In the genomic region with DNA sequence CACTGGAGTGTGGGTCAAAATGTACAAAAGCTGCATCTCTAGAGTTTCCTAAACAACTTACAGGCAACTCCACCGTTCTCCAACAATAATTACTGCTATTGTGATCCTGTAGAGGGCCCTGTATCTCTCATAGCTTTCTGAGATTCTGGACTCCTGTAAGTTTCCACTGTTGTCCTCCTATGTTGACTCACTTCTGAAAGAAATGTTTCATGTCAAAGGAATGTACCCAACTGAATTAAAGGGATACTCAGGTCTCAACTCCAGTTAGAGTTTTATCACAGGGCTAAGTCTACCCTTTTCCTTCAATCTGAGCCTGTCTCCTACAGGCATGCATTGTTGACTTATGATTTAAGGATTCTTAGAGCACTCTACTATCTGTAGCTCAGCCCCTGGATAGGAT, we compare ENCODE assay signal across 23 mouse cellular contexts.
"Had no signal": no experiment of that assay in that cellular context is flagged by ENCODE, and none has a peak within 500 bp of the region (broad histone marks: within the 10 kb centered on the region; RNA-seq: fewer than 3 reads in every experiment).

No protein-coding gene starts in this region.

- H3K27me3 ChIP-seq: heart, embryonic 13.5 days; heart, embryonic 15.5 days; hindbrain, embryonic 13.5 days; hindbrain, embryonic 15.5 days; kidney, embryonic 15.5 days; limb, embryonic 12.5 days; liver, embryonic 13.5 days; liver, embryonic 15.5 days had no signal

- DNase-seq: gastrocnemius, adult 2 months; gastrocnemius, postnatal 10 days; gastrocnemius, postnatal 25 days; heart, adult 11 months; heart, adult 2 months; heart, postnatal 14 days; heart, postnatal 36 days; kidney, adult 11 months; kidney, adult 2 months; kidney, adult 9 months; kidney, postnatal 14 days; kidney, postnatal 36 days; liver; liver, embryonic 13.5 days had no signal

- ATAC-seq: hindbrain, postnatal 0 days; intestine, embryonic 16.5 days had no signal
